ENCODE assay signal across 20 mouse cellular contexts in genomic region chr7:132031940-132032531, GRCm38 (mm10).
DNase-seq lines count a peak whose midpoint lies in the region; ATAC-seq and TF ChIP-seq lines count a peak whose summit lies in the region.
"Had no signal": no experiment of that assay in that cellular context is flagged by ENCODE, and none has a peak within 500 bp of the region (broad histone marks: within the 10 kb centered on the region; RNA-seq: fewer than 3 reads in every experiment).

No protein-coding gene starts in this region.

- DNase-seq in forebrain, embryonic 11.5 days (ENCODE audit: low spot score), result no peak
- no peak for DNase-seq in layer of hippocampus, adult 2 months (ENCODE audit: low spot score in 2 of 2)
- no peak for DNase-seq in layer of hippocampus, postnatal 10 days (ENCODE audit: low spot score in 2 of 2)
- DNase-seq in right cerebral cortex, postnatal 25 days, result peak; percentile 44
- DNase-seq in right cerebral cortex, postnatal 36 days (ENCODE audit: low spot score in 2 of 2), result no peak
- peak; percentile 62 for DNase-seq in telencephalon, adult 2 months (ENCODE audit: low read depth, low spot score)
- no peak for DNase-seq in embryo, embryonic 10 days (ENCODE audit: low spot score)
- DNase-seq: adrenal gland, postnatal 10 days; B cell, adult 2 months; cerebellum, adult 8-10 months; gastrocnemius, postnatal 14 days; kidney, adult 2 months; kidney, postnatal 14 days; lung, embryonic 14.5 days; thymus, postnatal 25 days had no signal

- no peaks in the 10 kb centered on the region for H3K9me3 ChIP-seq in forebrain, embryonic 16.5 days (ENCODE audit: control insufficient read depth, low read length)
- no peaks in the 10 kb centered on the region for H3K9me3 ChIP-seq in forebrain, embryonic 11.5 days (ENCODE audit: control insufficient read depth, low read length)
- H3K9me3 ChIP-seq: hindbrain, embryonic 12.5 days; liver, embryonic 12.5 days; midbrain, embryonic 13.5 days had no signal

- peaks cover 7% of the 10 kb centered on the region for H3K4me1 ChIP-seq in forebrain, embryonic 16.5 days (replicated peaks; ENCODE audit: control insufficient read depth, insufficient read depth, low read length)
- 0 out of 2 replicates have a peak, but pooled peaks cover 7% of the 10 kb centered on the region for H3K4me1 ChIP-seq in forebrain, embryonic 11.5 days (replicated peaks; ENCODE audit: control insufficient read depth, insufficient read depth, low read length)
- H3K4me1 ChIP-seq: liver, embryonic 12.5 days had no signal

- H3K27me3 ChIP-seq in forebrain, embryonic 16.5 days (replicated peaks; ENCODE audit: control insufficient read depth, insufficient read depth, low read length), result no peaks in the 10 kb centered on the region
- H3K27me3 ChIP-seq in forebrain, embryonic 11.5 days (ENCODE audit: control insufficient read depth, insufficient read depth, low read length), result no peaks in the 10 kb centered on the region
- H3K27me3 ChIP-seq: hindbrain, embryonic 12.5 days; liver, embryonic 12.5 days; midbrain, embryonic 13.5 days had no signal

- 0 out of 2 replicates have a peak, but pooled peaks have one; percentile 33 for ATAC-seq in forebrain, embryonic 16.5 days
- no peak for ATAC-seq in forebrain, embryonic 11.5 days (replicated peaks; ENCODE audit: low FRiP score)
- ATAC-seq: liver, embryonic 12.5 days; midbrain, embryonic 13.5 days had no signal

- H3K27ac ChIP-seq in forebrain, embryonic 16.5 days (ENCODE audit: low read length), result no peak overlapping the region
- H3K27ac ChIP-seq in forebrain, embryonic 11.5 days (ENCODE audit: low read depth, low read length), result no peak overlapping the region
- H3K27ac ChIP-seq in layer of hippocampus, adult 2 months, result peak overlapping the region; percentile 54; the same call in 1 of the 2 replicates
- H3K27ac ChIP-seq: hindbrain, embryonic 12.5 days; liver, embryonic 12.5 days; macrophage; midbrain, embryonic 13.5 days had no signal

- 0 out of 2 replicates have a peak, but pooled peaks have one; percentile 10 for TF ChIP-seq CTCF in layer of hippocampus, adult 2 months (conservative IDR thresholded peaks at IDR 0.05)

- no peak overlapping the region for H3K4me3 ChIP-seq in forebrain, embryonic 16.5 days (replicated peaks; ENCODE audit: low read length)
- no peak overlapping the region for H3K4me3 ChIP-seq in forebrain, embryonic 11.5 days (ENCODE audit: low read depth, low read length)
- no peak overlapping the region for H3K4me3 ChIP-seq in layer of hippocampus, adult 2 months
- H3K4me3 ChIP-seq: hindbrain, embryonic 12.5 days; liver, embryonic 12.5 days; midbrain, embryonic 13.5 days had no signal

- H3K4me2 ChIP-seq in forebrain, embryonic 16.5 days (ENCODE audit: low read length), result no peak overlapping the region
- H3K4me2 ChIP-seq in forebrain, embryonic 11.5 days (ENCODE audit: low read depth, low read length, severe bottlenecking), result no peak overlapping the region
- H3K4me2 ChIP-seq: hindbrain, embryonic 12.5 days; liver, embryonic 12.5 days; lung, embryonic 14.5 days; midbrain, embryonic 13.5 days had no signal

- 32% methylated on average over 6 of the region's 6 CpGs for WGBS in forebrain, embryonic 16.5 days
- WGBS in forebrain, embryonic 11.5 days, result 59% methylated on average over 6 of the region's 6 CpGs

- no peak overlapping the region for H3K9ac ChIP-seq in forebrain, embryonic 16.5 days (replicated peaks; ENCODE audit: low read depth, low read length)
- no peak overlapping the region for H3K9ac ChIP-seq in forebrain, embryonic 11.5 days (ENCODE audit: low read length)
- H3K9ac ChIP-seq: hindbrain, embryonic 12.5 days; liver, embryonic 12.5 days; lung, embryonic 14.5 days; midbrain, embryonic 13.5 days had no signal

- H3K36me3 ChIP-seq in forebrain, embryonic 16.5 days (ENCODE audit: control insufficient read depth, insufficient read depth), result no peaks in the 10 kb centered on the region
- H3K36me3 ChIP-seq in forebrain, embryonic 11.5 days (ENCODE audit: control insufficient read depth, insufficient read depth, low read length), result no peaks in the 10 kb centered on the region
- H3K36me3 ChIP-seq: hindbrain, embryonic 12.5 days; liver, embryonic 12.5 days; midbrain, embryonic 13.5 days had no signal

Comparison
In these comparisons a context has a peak if more than half of its experiments do, and no peak if none do; other contexts are left out.
1. DNase-seq: peak in right cerebral cortex, postnatal 25 days (single experiment) and telencephalon, adult 2 months (single experiment); none in forebrain, embryonic 11.5 days (single experiment), layer of hippocampus, adult 2 months (0 of 2), layer of hippocampus, postnatal 10 days (0 of 2), right cerebral cortex, postnatal 36 days (0 of 2) and embryo, embryonic 10 days (single experiment).